Mouse (Mus musculus) neural tube, embryonic 12.5 days (tissue): Measurements from ENCODE around the gene Ube2o. TPM values are rescaled to one million over a fixed set of nuclear protein-coding genes. Genes with fewer than 3 reads are reported as not detected.
A peak's percentile ranks its signal among the peaks of the same experiment; 100 is the strongest.

Experiments used
- ATAC-seq: fragments of 200-750 bp; cut with Nextera tagmentation; 2 replicates; pipeline ENCODE4 v1.8.0; 2017; ENCODE audit warnings: low read depth, mild to moderate bottlenecking, moderate TSS enrichment, moderate library complexity; ENCODE audit not compliant: low FRiP score
- H3K27ac ChIP-seq: fragments of 300-500 bp; sonication (generic); 2 replicates; pipeline ENCODE4 v1.5.1; 2016
- H3K27me3 ChIP-seq: fragments of 300-500 bp; sonication (generic); replicated peaks from 2 replicates; pipeline ENCODE4 v1.6.1; 2016; ENCODE audit warnings: mild to moderate bottlenecking
- H3K36me3 ChIP-seq: fragments of 300-500 bp; sonication (generic); 2 replicates; pipeline ENCODE4 v1.6.1; 2016; ENCODE audit warnings: mild to moderate bottlenecking
- H3K4me1 ChIP-seq: fragments of 300-500 bp; sonication (generic); 2 replicates; pipeline ENCODE4 v1.6.1; 2016
- H3K4me2 ChIP-seq: fragments of 300-500 bp; sonication (generic); replicated peaks from 2 replicates; pipeline ENCODE4 v1.6.1; 2016; ENCODE audit warnings: mild to moderate bottlenecking
- H3K4me3 ChIP-seq: fragments of 300-500 bp; sonication (generic); 2 replicates; pipeline ENCODE4 v1.5.1; 2016
- H3K9ac ChIP-seq: fragments of 300-500 bp; sonication (generic); 2 replicates; pipeline ENCODE4 v1.6.1; 2016; ENCODE audit warnings: mild to moderate bottlenecking
- H3K9me3 ChIP-seq: fragments of 300-500 bp; sonication (generic); 2 replicates; pipeline ENCODE4 v1.6.1; 2016; ENCODE audit warnings: mild to moderate bottlenecking
- WGBS: fragments of 180-500 bp; shearing (Covaris S2); methylation state at CpG from one replicate; pipeline ENCODE4 v1.1.7; 2016; 5-methylcytosine and 5-hydroxymethylcytosine counted together
- polyA plus RNA-seq: library from polyadenylated mRNA; unstranded; fragments of >200 nt; fragmentation: Nextera tagmentation; extraction: Ambion mirVana; gene quantifications from 2 replicates; pipeline ENCODE4 v1.2.1, GENCODE M21; 2016

Ube2o gene
- polyA plus RNA-seq, 1 experiment from 2014 or later = 37.6 TPM

GRCm38 (mm10) chr11:116531371-116532191 is 49.7 kb downstream of the Ube2o start:
- Histone ChIP-seq H3K4me2 (peak overlapping the region; percentile 72), H3K9me3 (no peaks in the 10 kb centered on the region), H3K27me3 (peaks cover 58% of the 10 kb centered on the region), H3K27ac (no peak overlapping the region), H3K4me3 (peak overlapping the region; percentile 43), H3K9ac (peak overlapping the region; percentile 51), H3K4me1 (peaks cover 49% of the 10 kb centered on the region), H3K36me3 (no peaks in the 10 kb centered on the region)
- ATAC-seq = no peak
- 2% methylated on average over 48 of the region's 48 CpGs for WGBS

- Histone ChIP-seq H3K27me3 (peaks cover 58% of the 10 kb centered on the region), H3K9ac (peak within 1 kb of the TSS; percentile 51), H3K36me3 (no peaks in the 10 kb centered on the region), H3K4me3 (peak within 1 kb of the TSS; percentile 43), H3K4me2 (peak within 1 kb of the TSS; percentile 72), H3K9me3 (no peaks in the 10 kb centered on the region), H3K27ac (no peak within 1 kb of the TSS), H3K4me1 (peaks cover 48% of the 10 kb centered on the region)
- WGBS = 26% methylated on average over 11 of the region's 11 CpGs
- ATAC-seq = no peak
Observed at GRCm38 (mm10) chr11:116530187-116531147, 50.8 kb downstream of the Ube2o start, which contains the start of gene Sphk1. TSS of gene Sphk1 (plus strand) at chr11:116530925.

GRCm38 (mm10) chr11:116528636-116529320 is 52.5 kb downstream of the Ube2o start:
- WGBS = 68% methylated on average over 8 of the region's 8 CpGs
- no peak overlapping the region for H3K27ac ChIP-seq
- peaks cover 44% of the 10 kb centered on the region for H3K27me3 ChIP-seq
- no peak overlapping the region for H3K9ac ChIP-seq
- no peak for ATAC-seq
- H3K9me3 ChIP-seq = no peaks in the 10 kb centered on the region
- no peaks in the 10 kb centered on the region for H3K36me3 ChIP-seq
- no peak overlapping the region for H3K4me3 ChIP-seq
- H3K4me1 ChIP-seq = peaks cover 39% of the 10 kb centered on the region
- H3K4me2 ChIP-seq = no peak overlapping the region

GRCm38 (mm10) chr11:116523699-116524189 is 57.5 kb downstream of the Ube2o start:
- no peak overlapping the region for H3K27ac ChIP-seq
- no peak overlapping the region for H3K4me3 ChIP-seq
- WGBS = 57% methylated on average over 5 of the region's 5 CpGs
- H3K36me3 ChIP-seq = no peaks in the 10 kb centered on the region
- 0 out of 2 replicates have a peak, but pooled peaks cover 3% of the 10 kb centered on the region for H3K27me3 ChIP-seq
- no peak for ATAC-seq
- no peaks in the 10 kb centered on the region for H3K9me3 ChIP-seq
- no peak overlapping the region for H3K9ac ChIP-seq
- no peak overlapping the region for H3K4me2 ChIP-seq
- peaks cover 5% of the 10 kb centered on the region; the same call in 1 of the 2 replicates for H3K4me1 ChIP-seq

GRCm38 (mm10) chr11:116522886-116523698 is 58.2 kb downstream of the Ube2o start:
- Histone ChIP-seq H3K36me3 (no peaks in the 10 kb centered on the region), H3K27me3 (0 out of 2 replicates have a peak, but pooled peaks cover 3% of the 10 kb centered on the region), H3K27ac (no peak overlapping the region), H3K4me1 (peaks cover 5% of the 10 kb centered on the region; the same call in 1 of the 2 replicates), H3K9me3 (no peaks in the 10 kb centered on the region), H3K4me3 (no peak overlapping the region), H3K4me2 (no peak overlapping the region), H3K9ac (no peak overlapping the region)
- ATAC-seq = no peak
- 59% methylated on average over 16 of the region's 16 CpGs for WGBS

GRCm38 (mm10) chr11:116522046-116522445 is 59.2 kb downstream of the Ube2o start:
- Histone ChIP-seq H3K4me1 (peaks cover 5% of the 10 kb centered on the region; the same call in 1 of the 2 replicates), H3K27me3 (no peaks in the 10 kb centered on the region), H3K9me3 (no peaks in the 10 kb centered on the region), H3K4me3 (no peak overlapping the region), H3K36me3 (no peaks in the 10 kb centered on the region), H3K9ac (no peak overlapping the region), H3K4me2 (no peak overlapping the region), H3K27ac (no peak overlapping the region)
- WGBS = 91% methylated on average over 3 of the region's 3 CpGs
- no peak for ATAC-seq

GRCm38 (mm10) chr11:116521143-116521542 is 60.1 kb downstream of the Ube2o start:
- no peak overlapping the region for H3K4me3 ChIP-seq
- no peaks in the 10 kb centered on the region for H3K27me3 ChIP-seq
- WGBS = 65% methylated on average over 3 of the region's 3 CpGs
- no peak overlapping the region for H3K27ac ChIP-seq
- H3K9me3 ChIP-seq = no peaks in the 10 kb centered on the region
- no peak for ATAC-seq
- H3K36me3 ChIP-seq = no peaks in the 10 kb centered on the region
- H3K4me1 ChIP-seq = peaks cover 5% of the 10 kb centered on the region; the same call in 1 of the 2 replicates
- H3K9ac ChIP-seq = no peak overlapping the region
- no peak overlapping the region for H3K4me2 ChIP-seq

GRCm38 (mm10) chr11:116518482-116518881 is 62.8 kb downstream of the Ube2o start:
- H3K4me1 ChIP-seq = peaks cover 7% of the 10 kb centered on the region
- H3K4me3 ChIP-seq = no peak overlapping the region
- no peaks in the 10 kb centered on the region for H3K36me3 ChIP-seq
- no peak overlapping the region for H3K27ac ChIP-seq
- H3K9me3 ChIP-seq = no peaks in the 10 kb centered on the region
- H3K27me3 ChIP-seq = no peaks in the 10 kb centered on the region
- no peak overlapping the region for H3K9ac ChIP-seq
- no peak overlapping the region for H3K4me2 ChIP-seq
- no peak for ATAC-seq
- 79% methylated on average over 8 of the region's 8 CpGs for WGBS

GRCm38 (mm10) chr11:116515330-116516020 is 65.8 kb downstream of the Ube2o start:
- no peak overlapping the region for H3K9ac ChIP-seq
- H3K4me1 ChIP-seq = peaks cover 7% of the 10 kb centered on the region; the same call in 1 of the 2 replicates
- peak overlapping the region; percentile 16; the same call in 1 of the 2 replicates for H3K4me3 ChIP-seq
- no peaks in the 10 kb centered on the region for H3K9me3 ChIP-seq
- peak overlapping the region; percentile 45 for H3K4me2 ChIP-seq
- no peak overlapping the region for H3K27ac ChIP-seq
- no peak for ATAC-seq
- H3K36me3 ChIP-seq = no peaks in the 10 kb centered on the region
- no peaks in the 10 kb centered on the region for H3K27me3 ChIP-seq
- WGBS = 14% methylated on average over 24 of the region's 24 CpGs

GRCm38 (mm10) chr11:116513531-116514038 is 67.7 kb downstream of the Ube2o start:
- no peaks in the 10 kb centered on the region for H3K36me3 ChIP-seq
- no peak for ATAC-seq
- 87% methylated on average over 4 of the region's 4 CpGs for WGBS
- H3K27ac ChIP-seq = no peak overlapping the region
- H3K4me1 ChIP-seq = peaks cover 7% of the 10 kb centered on the region; the same call in 1 of the 2 replicates
- H3K4me3 ChIP-seq = no peak overlapping the region
- H3K27me3 ChIP-seq = no peaks in the 10 kb centered on the region
- no peak overlapping the region for H3K9ac ChIP-seq
- no peak overlapping the region for H3K4me2 ChIP-seq
- H3K9me3 ChIP-seq = no peaks in the 10 kb centered on the region
